Mouse (Mus musculus) liver, postnatal 0 days (tissue): Measurements from ENCODE around the gene Uox.

Source experiments
- CTCF ChIP-seq: sonication (generic); IDR thresholded peaks from 2 replicates; pipeline ENCODE4 v1.5.1; 2016; ENCODE audit warnings: antibody characterized with exemption, low read depth
- EP300 ChIP-seq: IDR thresholded peaks from 2 replicates; pipeline ENCODE4 v1.6.1; 2016; ENCODE audit warnings: antibody characterized with exemption, low read depth, mild to moderate bottlenecking

DNA sequence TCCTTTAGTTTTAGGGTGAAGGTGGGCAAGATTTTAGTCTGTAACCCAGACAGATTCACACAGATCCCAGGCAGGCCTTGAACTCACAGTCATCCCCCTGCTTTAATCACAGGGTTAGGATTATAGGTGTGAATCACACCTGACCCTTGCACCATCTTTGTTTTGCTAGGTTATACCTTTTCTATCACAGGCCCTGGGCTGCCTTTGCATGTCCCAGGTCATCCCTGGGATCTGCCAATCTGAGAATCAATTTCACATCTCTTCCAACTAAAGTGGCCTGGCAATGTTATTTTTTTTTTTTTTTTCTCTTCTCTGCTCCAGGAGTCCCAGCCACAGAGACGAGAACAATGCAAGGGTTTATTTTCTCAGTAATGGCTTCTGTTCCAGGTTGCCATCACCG, 21.4 kb downstream of the Uox start:
- TF ChIP-seq CTCF (no peak), EP300 (no peak)
